Mouse (Mus musculus) heart, adult 11 months (tissue): Measurements from ENCODE around the gene Trim72.
A peak's percentile ranks its signal among the peaks of the same experiment; 100 is the strongest.

Experiments
- DNase-seq: peaks from one replicate; pipeline ENCODE4 v3.0.0; 2022

Trim72 gene

DNA sequence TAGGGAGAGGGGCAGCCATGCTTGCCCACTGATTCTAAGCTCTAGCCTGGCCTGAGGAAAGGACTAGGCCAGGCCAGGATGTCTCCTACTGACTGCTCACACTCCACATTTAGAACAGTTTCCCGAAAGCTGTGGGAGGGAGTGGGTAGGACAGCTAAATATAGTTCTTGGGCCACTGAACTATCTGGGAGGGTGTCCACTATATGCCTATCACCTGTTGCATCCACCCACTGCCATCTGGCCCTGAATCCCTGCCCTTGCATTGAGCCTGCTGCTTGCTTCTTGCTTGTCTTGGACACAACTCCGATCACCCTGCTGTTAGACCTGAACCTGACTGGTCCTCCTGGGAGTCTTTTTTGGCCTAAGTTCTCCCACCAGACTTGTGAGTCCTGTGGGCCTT lies at the start of gene Trim72:
Gene Trim72 (plus strand): TSS at position 262 of the 400 bp plus-strand sequence.
- DNase-seq: peak; percentile 98

DNA sequence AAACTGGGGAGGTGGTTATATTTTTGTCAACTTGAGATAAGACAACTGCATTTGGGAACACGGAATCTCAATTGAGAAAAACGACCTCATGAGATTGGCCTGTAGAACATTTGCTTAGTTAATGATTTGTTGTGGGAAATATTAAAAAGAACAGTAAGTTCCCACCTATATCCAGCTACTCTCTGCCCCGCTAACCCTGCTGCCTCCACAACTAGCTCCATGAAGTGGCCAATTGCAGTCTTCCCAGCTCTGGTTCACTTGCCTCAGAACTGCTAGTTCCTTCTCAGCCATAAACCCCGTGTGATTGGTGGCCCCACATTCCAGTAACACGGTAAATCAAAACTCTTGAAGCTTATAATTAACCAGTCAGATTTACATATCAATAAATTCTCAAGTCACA lies 44.4 kb upstream of the Trim72 start:
- peak; percentile 60 for DNase-seq

DNA sequence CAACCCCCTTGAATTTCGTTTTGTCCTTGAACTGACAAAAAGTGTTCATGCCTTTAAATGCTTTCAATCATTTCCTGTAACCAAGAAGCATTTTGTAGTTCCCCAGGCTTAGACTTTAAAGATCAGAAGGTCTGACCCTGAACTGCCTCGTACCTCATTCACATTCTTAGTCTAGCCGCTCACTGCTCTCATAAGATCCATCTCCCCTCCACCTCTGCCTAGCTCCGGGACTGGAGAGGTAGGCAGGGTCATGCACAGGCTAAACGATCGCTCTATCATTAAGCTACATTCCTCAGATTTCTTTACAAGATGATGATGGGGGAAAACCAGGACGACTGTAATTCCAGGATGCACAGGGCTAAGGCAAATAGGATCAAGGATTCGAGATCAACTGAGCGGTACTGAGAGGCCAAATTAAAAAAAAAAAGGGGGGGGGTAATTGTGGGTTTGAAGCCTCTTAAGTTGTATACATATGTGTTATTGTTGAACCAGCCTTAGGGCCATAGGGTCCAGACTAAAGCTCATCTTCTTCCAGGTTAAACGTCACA lies 37.3 kb upstream of the Trim72 start:
- DNase-seq: peak; percentile 89

DNA sequence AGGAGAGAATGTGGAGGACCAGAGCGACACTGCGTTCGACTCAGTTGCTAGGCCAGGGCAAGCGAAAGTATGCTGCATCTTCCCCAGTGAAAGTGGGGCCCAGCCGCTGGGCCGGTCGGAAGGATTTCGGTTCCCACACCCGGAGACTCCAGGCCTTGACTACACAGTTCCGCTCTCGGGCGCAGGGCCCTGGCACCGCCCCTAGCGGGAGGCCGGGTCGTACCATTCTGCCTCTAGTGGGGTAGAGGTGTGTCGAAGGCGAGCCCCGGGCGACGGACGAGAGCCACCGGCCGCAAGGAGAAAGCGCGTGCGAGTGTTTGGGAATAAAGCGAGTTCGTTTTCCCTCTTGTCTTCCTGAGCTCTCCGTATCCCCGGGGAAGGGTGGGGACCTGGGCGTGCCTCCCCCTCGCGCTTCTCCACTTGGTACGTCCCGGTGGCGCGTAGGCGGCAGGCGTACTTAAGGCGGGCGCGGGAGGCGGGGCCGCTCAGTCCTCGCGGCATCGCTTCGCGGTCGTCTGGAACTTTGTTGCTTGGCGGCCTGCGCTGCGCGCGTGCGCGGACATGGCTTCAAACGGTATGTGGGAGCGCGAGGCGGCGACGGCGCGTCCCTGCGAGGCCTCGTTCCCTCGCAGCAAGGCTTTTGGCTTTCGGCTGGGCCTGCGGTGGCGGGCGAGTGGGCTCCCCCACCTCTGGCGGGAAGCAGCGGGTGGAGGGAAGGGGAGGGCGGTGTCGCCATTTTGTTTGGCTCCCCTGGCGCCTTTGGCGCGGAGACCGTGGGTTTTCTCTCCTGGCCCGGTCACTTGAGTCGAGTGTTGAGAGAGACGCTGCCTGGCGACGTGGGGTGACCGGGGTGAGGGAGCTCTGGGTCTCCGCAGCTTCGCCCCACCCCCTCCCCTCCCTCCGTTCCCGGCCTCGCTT lies 36.5 kb upstream of the Trim72 start, which contains the start of gene Fus:
Gene Fus (plus strand): TSS at position 454 of the 918 bp plus-strand sequence.
- peak; percentile 100 for DNase-seq

DNA sequence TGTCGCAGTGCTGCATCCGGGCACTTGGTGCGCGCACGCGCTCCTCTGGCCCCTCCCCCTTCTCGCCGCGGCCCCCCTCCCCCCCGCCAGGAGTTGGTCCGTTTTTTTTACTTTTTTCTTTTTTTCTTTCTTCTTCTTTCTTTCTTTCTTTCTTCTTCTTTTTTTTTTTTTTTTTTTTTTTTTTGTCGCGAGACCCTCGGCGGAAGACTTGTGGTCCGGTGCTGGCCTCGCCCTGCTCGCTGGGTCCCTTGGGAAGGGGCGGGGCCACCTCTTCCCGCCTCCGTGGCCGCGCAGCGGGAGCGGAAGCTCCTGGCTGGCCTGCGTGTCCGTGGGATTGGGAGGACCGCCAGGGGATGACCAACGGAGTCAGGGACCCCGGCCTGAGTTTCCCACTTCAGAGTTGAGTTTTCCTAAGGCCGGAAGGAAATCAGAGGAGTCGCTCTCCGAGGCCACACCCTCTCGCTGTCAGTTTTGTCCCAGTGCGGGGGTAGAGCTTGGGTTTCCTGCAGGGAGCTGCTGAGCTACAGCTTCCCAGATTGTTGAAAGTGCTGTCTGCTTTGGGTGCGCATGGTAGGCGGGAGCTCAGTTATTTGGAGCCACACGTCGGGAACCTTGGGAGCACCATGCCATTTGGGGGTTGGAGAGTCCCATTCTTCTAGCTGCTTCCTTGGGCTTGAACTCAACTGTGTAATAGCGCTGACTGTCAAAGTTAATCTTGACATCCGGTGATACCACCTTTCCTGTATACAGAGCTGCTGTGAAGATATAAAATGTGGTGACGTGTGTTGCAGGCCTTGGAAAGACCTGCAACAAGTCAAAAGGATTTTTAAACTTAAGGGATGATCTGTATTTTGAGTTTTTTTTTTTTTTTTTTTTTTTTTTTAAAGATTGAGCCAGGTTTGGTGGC lies 35.6 kb upstream of the Trim72 start:
- peak; percentile 99 for DNase-seq

DNA sequence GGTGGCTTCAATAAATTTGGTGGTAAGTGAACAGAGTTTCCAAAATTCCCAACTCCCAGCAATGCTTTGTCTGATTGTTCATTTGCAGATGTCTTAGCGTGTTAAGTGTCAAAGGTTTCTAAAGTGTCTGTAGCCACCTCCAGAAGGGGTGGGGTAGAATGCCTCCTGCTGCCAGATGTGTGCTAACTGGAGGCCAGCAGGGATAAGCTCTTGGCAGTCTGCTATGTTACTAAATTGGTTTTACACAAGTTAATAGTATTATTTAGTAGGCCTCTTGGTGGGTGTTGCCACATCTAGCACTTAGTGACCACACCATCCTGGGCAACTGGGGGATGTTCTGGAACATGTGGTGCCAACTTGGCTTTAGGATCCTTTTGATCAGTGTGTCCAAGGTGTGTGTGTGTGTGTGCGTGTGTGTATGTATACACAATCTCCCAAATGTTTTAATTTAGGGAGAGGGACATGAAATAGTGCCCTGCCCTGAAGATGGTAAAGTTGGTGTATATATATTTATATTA lies 29.3 kb upstream of the Trim72 start:
- DNase-seq: peak; percentile 94

DNA sequence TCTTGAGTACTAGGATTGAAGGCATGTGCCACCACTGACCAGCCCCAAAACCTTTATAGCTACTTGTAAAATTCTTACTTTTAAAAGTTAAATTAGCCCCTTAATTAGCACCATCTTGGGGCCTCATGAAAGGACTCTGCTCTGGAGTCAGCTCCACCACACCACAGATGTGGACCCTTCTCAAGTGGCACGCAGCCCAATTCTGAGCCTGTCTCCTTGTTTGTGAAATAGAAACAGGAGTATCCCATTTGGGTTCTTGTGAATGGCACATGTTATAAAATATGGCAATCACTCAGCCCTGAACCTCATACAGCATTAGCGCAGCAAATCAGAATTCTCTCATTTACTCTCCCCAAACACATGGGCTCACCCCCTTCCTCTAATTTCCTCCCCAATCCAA lies 24.9 kb upstream of the Trim72 start:
- no peak for DNase-seq

DNA sequence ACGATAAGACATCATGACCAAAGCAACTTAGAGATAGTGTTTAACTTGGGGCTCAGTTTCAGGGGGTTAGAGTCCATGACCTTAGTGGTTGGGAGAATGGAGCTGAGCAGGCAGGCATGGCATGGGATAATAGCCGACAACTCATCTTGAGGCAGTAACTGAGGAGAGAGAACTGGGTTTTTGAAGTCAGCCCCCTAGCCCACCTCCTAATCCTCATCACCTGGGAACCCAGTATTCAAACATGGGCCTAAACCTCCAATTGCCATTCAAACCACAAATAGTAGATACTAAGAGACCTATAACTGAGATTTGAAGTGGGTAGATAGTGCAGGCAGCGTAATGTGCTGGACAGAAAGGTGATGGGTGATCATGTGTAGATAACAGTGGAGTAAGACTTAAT lies 23.1 kb upstream of the Trim72 start:
- DNase-seq: no peak

DNA sequence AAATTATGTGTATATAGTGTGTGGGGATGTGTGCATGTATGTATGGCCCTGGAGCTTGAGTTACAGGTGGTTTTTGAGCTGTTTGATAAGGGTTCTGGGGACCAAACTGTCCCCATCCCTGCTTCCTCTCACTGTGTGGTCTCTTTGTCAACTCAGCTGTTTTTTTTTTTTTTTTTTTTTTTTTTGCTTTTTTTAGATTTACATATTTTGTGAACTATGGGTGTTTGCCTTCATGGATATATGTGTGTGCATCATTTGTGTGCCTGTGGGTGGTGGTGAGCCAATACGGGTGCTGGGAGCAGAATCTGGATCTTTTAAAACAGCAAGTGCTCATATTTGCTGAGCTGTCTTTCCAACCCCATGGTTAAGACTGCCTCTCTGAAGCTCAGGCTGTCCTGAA lies 14.8 kb upstream of the Trim72 start:
- DNase-seq: no peak

DNA sequence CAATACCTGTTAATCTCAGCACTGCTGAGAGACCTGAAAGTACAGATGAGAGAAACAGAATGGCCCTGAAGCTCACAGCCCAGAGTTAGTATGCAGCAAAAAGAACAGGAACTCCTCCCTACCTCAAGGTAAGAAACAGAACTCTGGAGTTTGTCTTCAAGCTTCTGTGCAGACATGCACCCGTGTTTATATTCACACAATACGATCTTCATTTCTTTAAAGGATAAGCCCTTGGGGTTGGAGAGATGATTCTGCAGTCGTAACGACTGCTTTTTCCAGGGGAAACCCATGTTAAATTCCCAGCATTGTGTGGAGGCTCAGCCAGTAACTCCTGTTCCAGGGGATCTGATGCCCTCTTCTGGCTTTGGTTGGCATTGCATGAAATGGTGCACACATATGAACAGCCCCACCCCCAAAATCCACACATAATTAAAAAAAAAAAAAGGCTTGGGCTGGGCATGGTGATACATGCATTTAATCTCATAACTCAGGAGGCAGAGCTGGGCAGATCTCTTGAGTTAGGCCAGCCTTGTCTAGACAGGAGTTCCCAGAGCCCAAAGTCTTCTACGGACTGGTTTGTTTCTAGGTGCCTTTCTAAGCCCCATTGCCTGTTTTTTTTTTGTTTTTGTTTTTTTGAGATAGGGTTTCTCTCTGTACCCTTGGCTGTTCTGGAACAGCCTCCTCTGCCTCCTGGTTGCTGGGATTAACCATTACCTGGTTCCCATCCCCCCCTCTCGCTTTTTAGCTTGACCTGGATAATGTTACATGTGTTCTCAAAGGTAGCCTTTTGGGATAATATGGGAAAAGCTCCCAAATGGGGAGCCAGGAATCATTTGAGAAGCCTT lies 11.9 kb upstream of the Trim72 start:
- DNase-seq: peak; percentile 93

DNA sequence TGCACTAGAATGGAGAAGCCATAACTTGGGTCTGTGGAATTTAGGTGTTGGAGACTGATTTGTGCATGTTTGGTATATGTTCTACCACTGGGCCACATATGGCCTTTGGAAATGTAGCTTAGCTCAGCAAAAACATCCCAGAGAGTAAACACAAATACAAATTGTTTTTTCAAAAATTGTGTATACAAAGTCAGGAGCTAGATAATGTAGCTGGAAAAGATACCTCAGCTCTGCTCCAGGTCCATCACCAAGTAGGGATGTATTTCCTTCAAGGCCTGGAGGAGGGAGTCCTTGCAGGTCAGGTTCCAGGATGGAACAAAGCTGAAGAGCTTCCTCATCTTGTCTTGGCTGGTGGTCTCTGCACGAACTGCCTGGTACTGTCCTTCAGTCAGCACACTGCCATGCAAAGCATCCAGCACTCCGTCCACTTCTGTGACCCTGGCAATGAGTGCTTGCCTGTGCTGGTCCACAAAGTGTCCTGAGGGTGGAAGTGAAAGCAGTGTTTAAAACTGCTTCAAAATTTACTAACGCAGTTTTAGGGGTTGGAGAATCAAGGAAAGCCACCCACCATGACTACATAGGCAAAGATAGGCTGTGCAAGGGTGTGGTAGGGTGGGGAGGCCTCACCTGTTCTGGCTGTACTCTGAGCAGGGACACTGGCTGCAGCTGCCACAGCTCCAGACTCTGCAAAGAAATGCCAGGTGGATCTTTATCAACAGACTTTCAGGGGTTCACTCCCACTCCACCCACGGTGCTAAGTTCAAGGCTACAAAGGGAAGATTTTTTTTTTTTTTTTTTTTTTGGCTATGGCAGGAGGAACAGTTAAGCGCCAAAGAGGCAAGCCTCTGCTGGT lies 11.0 kb upstream of the Trim72 start:
- DNase-seq: peak; percentile 89

DNA sequence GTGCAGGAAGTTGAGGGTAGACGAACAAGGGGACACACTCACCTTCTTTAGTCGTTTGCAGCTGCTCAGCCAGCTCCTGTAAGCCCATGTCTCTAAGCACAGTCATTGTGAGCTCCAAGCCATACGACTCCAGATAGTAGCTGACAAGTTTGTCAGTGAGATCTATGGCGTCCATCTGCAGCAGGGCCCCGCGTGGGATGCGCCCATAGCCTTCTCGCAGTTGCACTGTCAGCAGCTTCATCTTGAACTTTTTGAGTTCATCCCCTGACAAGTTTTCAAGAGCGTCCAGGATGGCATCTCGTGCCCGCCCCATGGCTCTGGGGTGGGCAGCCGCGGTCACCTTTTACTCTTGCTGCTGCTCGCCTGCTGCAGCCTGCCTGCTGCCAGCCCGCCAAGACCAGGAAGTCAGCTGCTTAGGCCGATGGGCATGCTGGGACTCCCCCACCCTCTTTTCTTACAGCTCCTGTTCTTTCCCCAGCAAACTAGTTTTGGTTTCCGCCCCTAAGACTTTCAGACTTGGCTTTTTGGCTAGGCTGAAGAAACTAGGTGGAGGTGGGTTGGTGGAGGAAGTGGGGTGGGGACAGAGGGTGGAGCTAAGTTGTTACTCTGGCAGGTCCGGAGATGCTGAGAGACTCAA lies 10.3 kb upstream of the Trim72 start, which contains the start of gene Pycard:
Gene Pycard (minus strand): TSS at position 527 of the 637 bp plus-strand sequence.
- DNase-seq: peak; percentile 97

DNA sequence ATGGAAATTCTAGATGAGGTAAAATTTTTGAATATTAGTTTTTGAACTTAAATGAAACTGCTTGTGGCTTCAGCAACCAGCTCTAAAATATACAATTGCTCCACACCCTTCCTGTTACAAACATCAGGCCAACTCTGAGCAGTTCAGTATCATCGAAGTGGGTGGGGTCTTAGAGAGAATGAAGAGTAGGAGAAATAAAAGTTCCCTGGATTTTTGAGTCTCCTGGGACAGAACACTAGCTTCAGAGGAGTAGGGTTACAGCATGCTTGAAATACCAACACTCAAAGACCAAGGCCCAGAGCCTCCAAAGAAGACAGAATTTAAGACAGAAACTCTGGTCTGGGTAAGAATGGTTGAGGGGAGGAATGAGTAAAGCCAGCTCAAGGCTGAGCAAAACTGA lies 4.3 kb upstream of the Trim72 start:
- DNase-seq: no peak

DNA sequence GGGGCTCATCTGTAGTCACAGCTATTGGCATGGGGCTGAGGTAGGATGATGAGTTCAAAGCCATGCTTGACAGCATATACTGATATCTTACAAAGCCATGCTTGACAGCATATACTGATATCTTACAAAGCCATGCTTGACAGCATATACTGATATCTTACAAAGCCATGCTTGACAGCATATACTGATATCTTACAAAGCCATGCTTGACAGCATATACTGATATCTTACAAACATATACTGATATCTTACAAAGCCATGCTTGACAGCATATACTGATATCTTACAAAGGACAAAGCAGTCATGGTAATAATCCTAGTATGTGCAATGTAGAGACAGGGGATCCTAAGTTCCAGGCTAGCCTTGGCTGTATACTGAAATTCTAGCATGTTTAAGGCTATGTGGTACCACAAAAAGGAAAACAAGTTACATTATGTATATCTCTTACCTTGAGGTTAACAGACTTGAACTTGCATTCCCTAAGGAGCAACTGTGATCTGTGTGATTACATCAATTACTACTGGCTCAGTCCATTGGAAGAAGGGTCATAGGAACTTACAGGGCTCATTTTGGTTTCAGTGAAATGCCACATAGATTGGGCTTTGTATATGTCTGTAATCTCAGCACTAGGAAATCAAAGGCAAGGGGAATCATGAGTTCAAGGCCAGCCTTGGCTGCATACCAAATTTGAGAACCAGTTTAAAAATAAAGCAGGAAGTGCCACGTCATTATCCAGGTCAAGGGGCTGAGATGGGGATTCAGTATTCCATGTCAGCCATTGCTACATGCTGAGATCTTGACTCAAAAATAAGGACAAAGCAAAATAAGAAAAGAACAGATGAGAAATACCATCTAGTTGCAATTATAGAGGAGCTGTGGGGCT lies 3.4 kb upstream of the Trim72 start:
- DNase-seq: no peak

DNA sequence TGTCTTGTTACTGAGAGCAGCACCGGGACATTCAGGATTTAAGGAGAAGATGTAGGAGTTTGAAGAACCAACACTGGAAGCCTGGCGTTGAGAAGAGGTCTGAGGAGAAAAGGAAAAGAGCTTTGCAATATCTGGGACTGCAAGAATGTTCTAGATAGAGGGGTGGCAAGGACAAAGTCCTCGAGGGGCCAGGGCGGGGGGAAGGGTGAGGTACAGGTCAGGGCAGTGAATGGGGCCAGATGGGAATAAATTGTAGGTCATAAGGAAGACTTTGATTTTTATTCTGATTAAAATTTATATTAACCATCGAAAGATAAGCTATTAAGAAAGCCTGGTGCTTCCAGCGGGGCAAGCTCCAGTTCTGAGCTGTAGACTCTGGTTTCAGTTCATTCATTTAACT lies 651 bp upstream of the Trim72 start:
- DNase-seq: no peak

DNA sequence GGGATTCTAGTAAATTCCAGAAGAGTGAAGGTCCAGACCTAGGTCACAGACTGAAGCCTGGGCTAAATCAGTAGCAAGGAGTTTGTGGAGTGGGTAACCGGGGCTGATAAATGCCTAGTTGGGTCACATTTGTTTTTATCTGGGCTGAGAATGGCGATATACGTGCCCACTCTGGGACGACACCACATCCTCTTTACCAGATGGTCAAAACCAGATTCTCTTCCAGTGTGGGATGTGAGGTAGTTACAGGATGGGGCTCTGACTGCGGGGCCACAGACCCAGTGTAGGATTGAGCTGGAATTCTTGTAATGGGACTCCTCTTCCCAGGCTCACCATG lies 369 bp downstream of the Trim72 start:
- no peak for DNase-seq

DNA sequence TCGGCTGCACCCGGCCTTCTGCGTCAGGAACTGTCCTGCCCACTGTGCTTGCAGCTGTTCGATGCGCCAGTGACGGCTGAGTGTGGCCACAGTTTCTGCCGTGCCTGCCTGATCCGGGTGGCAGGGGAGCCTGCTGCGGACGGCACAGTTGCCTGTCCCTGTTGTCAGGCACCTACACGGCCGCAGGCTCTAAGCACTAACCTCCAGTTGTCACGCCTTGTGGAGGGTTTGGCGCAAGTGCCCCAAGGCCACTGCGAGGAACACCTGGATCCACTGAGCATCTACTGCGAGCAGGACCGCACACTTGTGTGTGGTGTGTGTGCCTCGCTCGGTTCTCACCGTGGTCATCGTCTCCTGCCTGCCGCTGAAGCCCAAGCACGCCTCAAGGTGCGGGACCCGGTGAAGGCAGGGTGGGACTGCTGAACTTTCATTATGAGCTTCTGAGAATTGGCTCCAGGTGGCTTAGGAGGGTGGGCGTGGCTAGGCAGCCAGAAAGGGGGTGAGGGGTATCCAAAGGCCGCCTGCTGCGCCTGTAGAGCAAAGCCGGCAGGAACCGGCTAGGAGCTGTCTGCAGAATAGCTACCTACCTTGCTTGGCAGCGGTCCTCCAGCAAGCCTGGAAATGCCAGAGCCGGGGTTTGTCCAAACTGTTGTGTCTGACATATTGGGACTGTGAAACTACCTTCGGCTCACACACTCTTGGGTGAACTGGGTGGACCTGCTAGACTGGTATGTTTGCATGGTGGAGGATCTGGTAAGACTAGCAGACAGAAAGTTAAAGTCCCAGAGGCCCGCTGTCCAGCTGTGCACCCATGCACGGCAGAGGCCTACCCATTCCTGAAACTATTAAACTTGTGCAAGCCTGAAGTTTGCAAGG lies 976 bp downstream of the Trim72 start:
- peak; percentile 93 for DNase-seq

DNA sequence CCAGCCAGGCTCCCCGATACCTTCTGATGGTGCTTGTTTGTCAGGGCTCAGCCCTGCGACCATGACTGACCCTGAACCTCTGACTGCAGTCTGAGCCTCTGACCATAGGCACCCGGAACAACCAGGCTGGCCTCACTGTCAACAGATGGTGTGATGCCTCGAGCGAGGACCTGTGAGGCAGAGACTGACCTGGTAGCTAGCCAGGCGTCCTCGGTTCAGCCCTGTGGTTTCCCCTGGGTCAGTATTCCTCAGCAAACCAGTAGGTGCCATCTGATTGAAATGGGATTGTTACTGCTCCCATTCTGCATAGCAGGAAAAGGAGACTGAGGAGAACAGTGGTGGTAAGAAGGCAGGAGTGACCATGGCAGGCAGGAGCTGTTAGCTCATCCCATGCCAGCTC lies 2.4 kb downstream of the Trim72 start:
- no peak for DNase-seq
